Mouse (Mus musculus): ENCODE data around the gene AC109138.7.

DNA sequence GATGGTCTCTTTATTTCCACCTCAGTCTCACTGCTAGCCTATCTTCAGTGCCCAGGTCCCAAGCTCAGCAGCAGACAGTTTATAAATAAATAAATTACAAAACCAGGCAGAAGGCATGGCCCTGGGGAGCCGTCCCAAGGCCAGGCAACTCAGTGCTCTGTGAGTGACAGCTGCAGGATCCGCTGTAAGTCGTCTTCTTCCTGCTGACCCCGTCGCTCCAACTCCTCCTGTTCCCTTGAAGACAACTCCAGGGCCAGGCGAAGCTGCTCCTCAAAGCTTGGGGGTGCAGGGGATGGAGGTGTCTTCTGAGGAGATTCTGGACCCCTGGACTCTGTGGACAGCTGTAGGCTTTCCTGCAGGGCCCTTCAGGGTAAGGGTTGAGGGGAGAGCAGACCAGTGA is 56.0 kb downstream of the AC109138.7 start:
- TF ChIP-seq CHD2 (IDR thresholded peaks at IDR 0.05; ENCODE audit: low read depth, low read length) (no peak), HCFC1 (IDR thresholded peaks at IDR 0.05; ENCODE audit: borderline replicate concordance, insufficient read depth, low read length) (no peak), MAFK (IDR thresholded peaks at IDR 0.05; ENCODE audit: insufficient read depth, low read depth, low read length) (no peak)
